Mouse (Mus musculus) liver, postnatal 0 days (tissue): ENCODE data around the gene Ppcs. TPM values are rescaled to one million over a fixed set of nuclear protein-coding genes. Genes with fewer than 3 reads are reported as not detected.
A peak's percentile ranks its signal among the peaks of the same experiment; 100 is the strongest.

Source experiments
- ATAC-seq: fragments of 200-750 bp; cut with Nextera tagmentation; 2 replicates; pipeline ENCODE4 v1.8.0; 2017; ENCODE audit warnings: mild to moderate bottlenecking, moderate library complexity
- DNase-seq: peaks from one replicate; pipeline ENCODE4 v3.0.0-alpha.2; 2016
- H3K27ac ChIP-seq: fragments of 300-500 bp; sonication (generic); 2 replicates; pipeline ENCODE4 v1.5.1; 2014; ENCODE audit warnings: antibody characterized with exemption, moderate library complexity, mild to moderate bottlenecking, low read depth
- H3K27me3 ChIP-seq: fragments of 300-500 bp; sonication (generic); 2 replicates; pipeline ENCODE4 v1.6.1; 2014; ENCODE audit warnings: low read length, control low read depth, mixed read lengths; ENCODE audit not compliant: insufficient read depth
- H3K36me3 ChIP-seq: fragments of 300-500 bp; sonication (generic); replicated peaks from 2 replicates; pipeline ENCODE4 v1.6.1; 2014; ENCODE audit warnings: mild to moderate bottlenecking, control low read depth, low read length, moderate library complexity, mixed read lengths; ENCODE audit not compliant: insufficient read depth
- H3K4me1 ChIP-seq: fragments of 300-500 bp; sonication (generic); 2 replicates; pipeline ENCODE4 v1.6.1; 2014; ENCODE audit warnings: antibody characterized with exemption, mild to moderate bottlenecking, control low read depth; ENCODE audit not compliant: insufficient read depth
- H3K4me2 ChIP-seq: fragments of 300-500 bp; sonication (generic); 2 replicates; pipeline ENCODE4 v1.6.1; 2014; ENCODE audit warnings: low read depth, mild to moderate bottlenecking, low read length, moderate library complexity, mixed read lengths
- H3K4me3 ChIP-seq: fragments of 300-500 bp; sonication (generic); 2 replicates; pipeline ENCODE4 v1.5.1; 2014; ENCODE audit warnings: low read depth, low read length
- H3K9ac ChIP-seq: fragments of 300-500 bp; sonication (generic); replicated peaks from 2 replicates; pipeline ENCODE4 v1.6.1; 2014; ENCODE audit warnings: mild to moderate bottlenecking, moderate library complexity
- H3K9me3 ChIP-seq: fragments of 300-500 bp; sonication (generic); 2 replicates; pipeline ENCODE4 v1.6.1; 2016; ENCODE audit warnings: mild to moderate bottlenecking, control low read depth, low read length, mixed read lengths
- CTCF ChIP-seq: sonication (generic); IDR thresholded peaks from 2 replicates; pipeline ENCODE4 v1.5.1; 2016; ENCODE audit warnings: antibody characterized with exemption, low read depth
- EP300 ChIP-seq: IDR thresholded peaks from 2 replicates; pipeline ENCODE4 v1.6.1; 2016; ENCODE audit warnings: antibody characterized with exemption, low read depth, mild to moderate bottlenecking
- WGBS: fragments of 180-500 bp; shearing (Covaris S2); extraction: QIAGEN DNeasy Blood & Tissue Kit; methylation state at CpG from one replicate; pipeline ENCODE4 v1.1.7; 2014; ENCODE audit not compliant: insufficient replicate concordance; 5-methylcytosine and 5-hydroxymethylcytosine counted together
- polyA plus RNA-seq: library from polyadenylated mRNA; unstranded; fragments of >200 nt; fragmentation: Nextera tagmentation; extraction: Ambion mirVana; gene quantifications from 2 replicates; pipeline ENCODE4 v1.2.1, GENCODE M21; 2015

The Ppcs gene
- polyA plus RNA-seq, 1 experiment from 2014 or later: 33.0 TPM

GRCm38 (mm10) chr4:119447261-119447660 lies 25.0 kb upstream of the Ppcs start:
- no peak for TF ChIP-seq EP300
- TF ChIP-seq CTCF: no peak
- H3K4me2 ChIP-seq: no peak overlapping the region
- H3K36me3 ChIP-seq: no peaks in the 10 kb centered on the region
- H3K27ac ChIP-seq: no peak overlapping the region
- no peak overlapping the region for H3K9ac ChIP-seq
- ATAC-seq (no peak), DNase-seq (no peak)
- H3K9me3 ChIP-seq: no peaks in the 10 kb centered on the region
- H3K4me3 ChIP-seq: no peak overlapping the region
- 81% methylated on average over 6 of the region's 6 CpGs for WGBS
- H3K4me1 ChIP-seq: no peaks in the 10 kb centered on the region
- no peaks in the 10 kb centered on the region for H3K27me3 ChIP-seq

GRCm38 (mm10) chr4:119442539-119442938 lies 20.3 kb upstream of the Ppcs start:
- Histone ChIP-seq H3K9ac (no peak overlapping the region), H3K27me3 (no peaks in the 10 kb centered on the region), H3K4me3 (no peak overlapping the region), H3K9me3 (no peaks in the 10 kb centered on the region), H3K27ac (no peak overlapping the region), H3K4me1 (no peaks in the 10 kb centered on the region), H3K36me3 (no peaks in the 10 kb centered on the region), H3K4me2 (no peak overlapping the region)
- WGBS: 63% methylated on average over 6 of the region's 6 CpGs
- no peak for ATAC-seq
- TF ChIP-seq CTCF: no peak
- TF ChIP-seq EP300: no peak
- DNase-seq: no peak

- H3K27me3 ChIP-seq: no peaks in the 10 kb centered on the region
- no peak for DNase-seq
- TF ChIP-seq EP300: no peak
- TF ChIP-seq CTCF: no peak
- no peak for ATAC-seq
- no peak overlapping the region for H3K4me3 ChIP-seq
- H3K4me1 ChIP-seq: no peaks in the 10 kb centered on the region
- no peak overlapping the region for H3K27ac ChIP-seq
- WGBS: 84% methylated on average over 4 of the region's 4 CpGs
- no peak overlapping the region for H3K9ac ChIP-seq
- no peak overlapping the region for H3K4me2 ChIP-seq
- no peaks in the 10 kb centered on the region for H3K9me3 ChIP-seq
- no peaks in the 10 kb centered on the region for H3K36me3 ChIP-seq
Observed at GRCm38 (mm10) chr4:119441836-119442235, 19.6 kb upstream of the Ppcs start.

- DNase-seq (no peak), ATAC-seq (no peak)
- H3K27ac ChIP-seq: no peak overlapping the region
- H3K9ac ChIP-seq: no peak overlapping the region
- H3K9me3 ChIP-seq: peaks cover 3% of the 10 kb centered on the region
- TF ChIP-seq EP300 (no peak), CTCF (no peak)
- 87% methylated on average over 2 of the region's 2 CpGs for WGBS
- H3K27me3 ChIP-seq: no peaks in the 10 kb centered on the region
- no peaks in the 10 kb centered on the region for H3K4me1 ChIP-seq
- H3K36me3 ChIP-seq: no peaks in the 10 kb centered on the region
- H3K4me3 ChIP-seq: no peak overlapping the region
- H3K4me2 ChIP-seq: no peak overlapping the region
Observed at GRCm38 (mm10) chr4:119437936-119438335, 15.7 kb upstream of the Ppcs start.

GRCm38 (mm10) chr4:119430678-119431077 lies 8.5 kb upstream of the Ppcs start:
- ATAC-seq (peak; percentile 59), DNase-seq (peak; percentile 72)
- Histone ChIP-seq H3K4me2 (peak overlapping the region; percentile 45; the same call in 1 of the 2 replicates), H3K27ac (no peak overlapping the region), H3K4me3 (no peak overlapping the region), H3K9me3 (no peaks in the 10 kb centered on the region; the same call in 1 of the 2 replicates), H3K4me1 (peaks cover 7% of the 10 kb centered on the region), H3K27me3 (no peaks in the 10 kb centered on the region), H3K36me3 (no peaks in the 10 kb centered on the region), H3K9ac (no peak overlapping the region)
- WGBS: 17% methylated on average over 5 of the region's 5 CpGs
- TF ChIP-seq CTCF (peak; percentile 82), EP300 (no peak)

GRCm38 (mm10) chr4:119427680-119428079 lies 5.5 kb upstream of the Ppcs start:
- DNase-seq (peak; percentile 78), ATAC-seq (peak; percentile 75)
- 55% methylated on average over 2 of the region's 2 CpGs for WGBS
- H3K27ac ChIP-seq: peak overlapping the region; percentile 66
- no peaks in the 10 kb centered on the region for H3K36me3 ChIP-seq
- no peaks in the 10 kb centered on the region for H3K27me3 ChIP-seq
- 0 out of 2 replicates have a peak overlapping the region, but pooled peaks have one; percentile 12 for H3K9ac ChIP-seq
- no peak overlapping the region for H3K4me2 ChIP-seq
- no peak overlapping the region for H3K4me3 ChIP-seq
- no peaks in the 10 kb centered on the region for H3K9me3 ChIP-seq
- TF ChIP-seq CTCF (peak; percentile 30), EP300 (peak; percentile 83)
- peaks cover 35% of the 10 kb centered on the region for H3K4me1 ChIP-seq

GRCm38 (mm10) chr4:119425601-119426000 lies 3.4 kb upstream of the Ppcs start:
- Histone ChIP-seq H3K4me2 (peak overlapping the region; percentile 0; the same call in 1 of the 2 replicates), H3K9me3 (no peaks in the 10 kb centered on the region), H3K4me1 (peaks cover 48% of the 10 kb centered on the region), H3K27me3 (no peaks in the 10 kb centered on the region), H3K36me3 (no peaks in the 10 kb centered on the region), H3K9ac (0 out of 2 replicates have a peak overlapping the region, but pooled peaks have one; percentile 4), H3K27ac (peak overlapping the region; percentile 68), H3K4me3 (no peak overlapping the region)
- 48% methylated on average over 2 of the region's 2 CpGs for WGBS
- TF ChIP-seq CTCF (no peak), EP300 (no peak)
- DNase-seq (no peak), ATAC-seq (no peak)
